Mouse (Mus musculus) central nervous system, embryonic 18 days (tissue): Measurements from ENCODE around the gene Gpr173. TPM values are rescaled to one million over a fixed set of nuclear protein-coding genes. Genes with fewer than 3 reads are reported as not detected.

Experiments used
- polyA plus RNA-seq: library from polyadenylated mRNA; depleted of rRNA; stranded (reverse); fragments of >200 nt; gene quantifications from 2 replicates; pipeline ENCODE4 v1.2.3, GENCODE M21; 2012; rRNA removed

Gpr173 gene
- polyA plus RNA-seq = 18.5 and 19.1 TPM in 2 replicates

DNA sequence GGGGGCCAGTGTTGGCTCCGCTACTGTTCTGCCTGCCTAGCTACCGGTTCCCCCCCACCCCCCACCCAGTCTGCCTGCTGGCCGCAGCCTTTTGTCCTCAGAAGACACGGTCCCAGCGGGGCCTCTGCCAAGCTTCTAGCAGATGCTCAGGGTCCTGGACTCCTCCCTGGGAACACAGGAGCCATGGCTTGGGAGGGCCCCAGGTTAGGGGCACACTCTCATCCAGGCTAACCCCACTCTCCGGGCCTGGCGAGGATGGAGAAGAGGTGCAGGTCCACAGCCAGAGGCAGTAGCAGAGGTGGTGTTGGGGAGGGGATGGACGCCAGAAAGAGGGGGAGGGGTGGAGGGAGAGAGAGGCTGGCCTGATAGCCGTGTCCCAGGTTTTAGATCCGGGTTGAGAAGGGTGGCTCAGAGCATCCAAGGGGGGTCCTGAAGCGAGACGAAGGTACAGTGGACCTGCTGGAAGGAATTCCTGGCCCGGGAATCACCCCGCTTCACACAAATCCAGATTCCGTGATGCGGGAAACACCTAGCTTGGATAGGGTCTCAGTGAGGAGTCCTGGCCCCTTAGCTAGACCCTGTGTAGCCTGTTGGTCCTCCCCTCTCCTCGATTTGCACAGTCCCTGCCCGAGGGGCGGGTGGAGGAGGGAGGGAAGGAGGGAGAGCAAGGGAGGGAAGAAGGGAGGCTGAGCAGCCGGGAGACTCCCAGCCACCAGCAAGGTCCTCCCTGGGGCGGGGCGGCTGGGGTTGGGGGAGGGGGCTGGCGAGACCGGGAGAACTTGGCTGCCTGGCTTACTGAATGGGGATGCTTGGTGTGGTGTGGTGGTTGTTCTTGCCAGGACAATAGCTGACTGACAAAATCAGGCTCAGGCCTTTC is at the start of gene Gpr173:
Gpr173 (minus strand) TSS at position 308 of the 877 bp plus-strand sequence.

DNA sequence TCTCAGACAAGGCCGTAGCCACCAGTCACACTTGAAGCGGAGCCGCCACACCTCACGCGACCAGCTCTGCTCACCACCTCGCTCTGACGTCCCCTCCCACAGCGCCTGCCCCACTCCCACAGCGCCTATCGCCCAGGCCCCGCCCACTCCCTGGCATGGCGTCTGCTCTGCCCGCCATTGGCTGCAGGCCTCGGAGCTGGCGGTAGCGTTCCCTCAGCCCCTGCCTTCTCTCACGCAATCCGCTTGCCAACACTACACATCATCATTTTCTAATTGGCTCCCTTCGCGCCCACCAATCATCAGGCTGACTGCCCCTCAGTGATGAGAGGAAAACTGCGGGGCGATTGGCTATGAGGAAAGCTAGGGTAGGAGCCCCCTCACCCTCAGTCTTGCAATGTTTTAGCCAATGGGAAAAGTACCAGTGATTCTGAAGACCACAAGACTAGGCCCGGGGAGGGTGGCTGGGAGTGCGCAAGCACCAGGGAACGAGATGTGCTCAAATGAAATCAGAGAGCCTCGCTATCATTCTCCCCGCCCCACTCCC is 26.1 kb downstream of the Gpr173 start, which contains the start of gene Tspyl2:
Tspyl2 (minus strand) TSS at position 68 of the 544 bp plus-strand sequence.

DNA sequence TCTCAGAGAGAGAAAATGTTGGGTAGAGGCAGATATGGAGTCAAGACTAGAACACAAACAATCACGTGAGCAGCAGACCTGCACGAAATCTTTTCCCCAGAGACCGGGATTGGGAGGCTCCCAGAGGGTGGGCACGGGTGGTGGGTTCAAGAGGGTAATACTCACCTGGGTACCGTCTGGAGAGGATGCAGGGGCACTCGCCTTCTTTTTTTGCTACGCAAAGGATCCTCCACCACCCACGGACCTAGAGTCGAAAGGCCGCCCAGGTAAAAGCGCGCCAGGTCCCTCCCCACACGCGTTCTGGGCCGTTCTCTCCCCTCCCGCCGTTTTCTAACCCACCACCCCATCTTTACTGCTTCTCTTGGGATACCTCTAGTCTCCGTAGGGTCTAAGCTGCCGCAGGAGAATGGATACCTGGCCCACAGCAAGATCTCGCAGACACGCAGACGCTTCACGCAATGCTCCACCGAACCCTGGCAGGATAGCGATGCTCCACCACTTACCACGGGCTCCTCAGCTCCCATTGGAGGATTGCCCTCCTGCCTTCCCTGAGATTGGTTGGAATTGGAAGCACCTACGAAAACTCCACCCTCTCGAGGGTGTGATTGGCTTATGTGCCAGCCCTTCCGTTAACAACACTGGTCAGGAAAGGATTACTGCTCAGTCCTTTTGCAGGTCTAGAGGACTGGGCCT is 41.4 kb downstream of the Gpr173 start, which contains the start of gene Kantr:
Kantr (minus strand) TSS at position 500 of the 693 bp plus-strand sequence.

Other genes starting within 250 kb of the Gpr173 start
- 9.6 and 9.9 TPM in 2 replicates for gene Iqsec2, start 224.4 kb downstream of the Gpr173 start, polyA plus RNA-seq
- gene Kdm5c, start 135.7 kb downstream of the Gpr173 start, polyA plus RNA-seq = 31.9 and 32.3 TPM in 2 replicates
- gene Kantr, start 41.2 kb downstream of the Gpr173 start, polyA plus RNA-seq = 34.6 and 34.8 TPM in 2 replicates
- 127 and 134 TPM in 2 replicates for gene Tspyl2, start 26.3 kb downstream of the Gpr173 start, polyA plus RNA-seq
- gene Cldn34a, start 194.6 kb upstream of the Gpr173 start, polyA plus RNA-seq = not detected in 2 replicates